Mouse (Mus musculus): ENCODE measurements around the gene AA792892. TPM values are rescaled to one million over a fixed set of nuclear protein-coding genes. Genes with fewer than 3 reads are reported as not detected.
"Not testable (repeated sequence)": the region's sequence is repeated elsewhere in the genome, so short reads cannot be mapped to it uniquely, and the experiment has no call there.

Gene AA792892
- not detected for total RNA-seq (2021)
- long read RNA-seq, experiment 1: 0 reads
- long read RNA-seq, experiment 2: 0 reads

DNA sequence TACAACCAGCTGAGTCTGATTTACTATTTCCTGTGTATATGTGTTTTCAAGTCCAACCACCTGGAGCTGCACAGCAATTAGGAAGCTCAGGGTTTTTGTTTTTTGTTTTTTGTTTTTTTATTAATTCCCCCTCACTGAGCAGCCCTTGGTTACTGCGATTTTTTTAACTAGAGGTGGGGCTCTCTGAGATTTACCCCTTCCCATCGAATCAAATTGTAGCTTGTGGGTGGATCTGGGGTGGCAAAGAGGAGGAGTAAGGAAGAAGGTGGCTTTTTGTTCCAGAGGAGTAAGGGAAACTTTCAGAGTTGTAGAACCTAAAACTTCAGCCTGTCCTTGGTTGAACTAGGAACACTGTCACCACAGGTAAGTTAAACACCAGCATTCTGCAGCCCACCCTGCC, at the start of gene AA792892:
Gene AA792892, plus strand, starts transcription at position 301 of the 400 bp plus-strand sequence.
- DNase-seq (ENCODE audit: low spot score in 2 of 2): not testable (repeated sequence)

DNA sequence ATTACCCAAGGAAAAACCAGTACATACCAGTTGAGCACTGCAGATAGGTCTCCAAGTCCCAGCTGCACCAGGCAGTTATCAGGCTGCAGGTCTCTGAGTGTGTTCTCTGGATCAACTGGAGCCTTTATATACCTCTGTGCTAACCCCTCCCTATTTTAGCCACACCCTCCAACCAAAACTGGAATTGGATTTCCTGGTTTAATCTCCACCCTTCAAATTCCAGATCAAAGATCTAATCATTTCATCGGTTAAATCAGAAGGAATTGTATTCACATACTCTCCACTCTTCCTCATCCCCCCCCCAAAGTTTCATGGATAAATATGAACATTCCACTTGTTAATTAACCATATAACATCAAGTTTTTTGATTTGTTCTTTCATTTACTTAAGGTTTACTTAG, 32.9 kb upstream of the AA792892 start, which contains the start of gene A430089I19Rik:
Gene A430089I19Rik, minus strand, starts transcription at position 101 of the 400 bp plus-strand sequence.
- not testable (repeated sequence) for DNase-seq (ENCODE audit: low spot score in 2 of 2)

DNA sequence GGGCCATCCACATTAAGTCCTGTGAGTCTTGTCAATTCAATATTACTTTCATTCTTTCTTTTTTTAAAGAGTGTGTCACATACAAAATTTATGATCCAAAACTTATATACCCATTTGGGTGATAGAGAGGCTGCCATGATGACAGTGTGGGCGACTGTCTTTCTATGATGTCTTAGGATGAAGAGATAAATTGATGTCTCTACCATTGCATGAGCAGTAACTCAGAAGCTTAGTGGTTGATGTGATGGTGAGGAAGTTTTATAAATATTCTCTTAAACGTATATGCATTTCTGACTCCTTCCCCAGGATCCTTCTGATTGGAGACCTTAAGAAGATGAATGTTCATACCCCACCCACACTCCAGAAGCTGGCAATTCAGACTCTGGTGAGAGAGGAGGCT, 25.4 kb upstream of the AA792892 start, which contains the start of gene Gm6502:
Gene Gm6502, plus strand, starts transcription at position 301 of the 400 bp plus-strand sequence.
- not testable (repeated sequence) for DNase-seq (ENCODE audit: low spot score in 2 of 2)

Other genes with a start within 250 kb of the AA792892 start
- not detected for gene Gm3106, start 121.7 kb upstream of the AA792892 start, total RNA-seq (2021)
- gene A430089I19Rik, start 33.0 kb upstream of the AA792892 start, total RNA-seq (2021): not detected
- gene Gm6502, start 25.3 kb upstream of the AA792892 start, total RNA-seq (2021): not detected
- gene Gm7682, start 106.0 kb downstream of the AA792892 start, total RNA-seq (2021): not detected
- not detected for gene Gm3139, start 186.5 kb downstream of the AA792892 start, total RNA-seq (2021)

Data from left cerebral cortex, adult 18-20 months (tissue).